33 mouse cellular contexts compared by ENCODE assay signal in genomic region chr16:97927331-97927938, GRCm38 (mm10).
"Had no signal": no experiment of that assay in that cellular context is flagged by ENCODE, and none has a peak within 500 bp of the region (broad histone marks: within the 10 kb centered on the region; RNA-seq: fewer than 3 reads in every experiment).

No protein-coding gene starts in this region.

- H3K27me3 ChIP-seq: heart, embryonic 12.5 days; heart, embryonic 13.5 days; heart, embryonic 15.5 days; hindbrain, embryonic 13.5 days; hindbrain, embryonic 15.5 days; intestine, embryonic 15.5 days; kidney, embryonic 15.5 days had no signal

- DNase-seq: heart, postnatal 10 days; heart, postnatal 14 days; heart, postnatal 36 days; heart, postnatal 4 days; kidney, adult 11 months; kidney, adult 18-20 months; kidney, adult 2 months; kidney, adult 8-10 months; kidney, adult 9 months; kidney, postnatal 10 days; kidney, postnatal 14 days; kidney, postnatal 25 days; kidney, postnatal 36 days; kidney, postnatal 4 days; layer of hippocampus, adult 9-11 months; layer of hippocampus, postnatal 36 days had no signal

- H3K9me3 ChIP-seq: heart, embryonic 12.5 days; heart, embryonic 13.5 days; heart, embryonic 15.5 days; hindbrain, embryonic 10.5 days; hindbrain, embryonic 12.5 days; hindbrain, embryonic 13.5 days; hindbrain, embryonic 15.5 days; intestine, embryonic 15.5 days; kidney, embryonic 15.5 days had no signal

- H3K4me2 ChIP-seq: heart, embryonic 12.5 days; heart, embryonic 13.5 days; heart, embryonic 15.5 days; hindbrain, embryonic 12.5 days; hindbrain, embryonic 13.5 days; hindbrain, embryonic 14.5 days; hindbrain, embryonic 15.5 days; intestine, embryonic 15.5 days; kidney, embryonic 15.5 days had no signal

- H3K9ac ChIP-seq: heart, embryonic 12.5 days; heart, embryonic 13.5 days; heart, embryonic 15.5 days; hindbrain, embryonic 12.5 days; hindbrain, embryonic 13.5 days; hindbrain, embryonic 14.5 days; hindbrain, embryonic 15.5 days; intestine, embryonic 15.5 days; kidney, embryonic 15.5 days had no signal

- H3K4me1 ChIP-seq: hindbrain, embryonic 12.5 days; hindbrain, embryonic 13.5 days; intestine, embryonic 15.5 days had no signal

- ATAC-seq: hindbrain, embryonic 16.5 days; hindbrain, postnatal 0 days; inflammation-experienced regulatory T-cells, adult 6 months; intestine, embryonic 15.5 days; intestine, embryonic 16.5 days had no signal

- H3K36me3 ChIP-seq: heart, embryonic 12.5 days; heart, embryonic 13.5 days; heart, embryonic 15.5 days; hindbrain, embryonic 10.5 days; hindbrain, embryonic 12.5 days; hindbrain, embryonic 13.5 days; hindbrain, embryonic 15.5 days; intestine, embryonic 15.5 days; kidney, embryonic 15.5 days had no signal

- H3K4me3 ChIP-seq: heart, embryonic 12.5 days; heart, embryonic 13.5 days; heart, embryonic 15.5 days; hindbrain, embryonic 10.5 days; hindbrain, embryonic 12.5 days; hindbrain, embryonic 13.5 days; hindbrain, embryonic 15.5 days; intestine, embryonic 15.5 days; kidney, embryonic 15.5 days; layer of hippocampus, adult 2 months; left cerebral cortex, adult 2 months had no signal

- H3K27ac ChIP-seq: heart, embryonic 13.5 days; heart, embryonic 15.5 days; hindbrain, embryonic 10.5 days; hindbrain, embryonic 12.5 days; hindbrain, embryonic 13.5 days; hindbrain, embryonic 14.5 days; hindbrain, embryonic 15.5 days; hindbrain, postnatal 0 days; intestine, embryonic 15.5 days; kidney, embryonic 15.5 days; kidney, postnatal 0 days; layer of hippocampus, adult 2 months; left cerebral cortex, adult 2 months had no signal
